Mouse (Mus musculus) ES-CJ7 (cell line): ENCODE measurements at regions not wholly inside any gene's neighbourhood (a gene's known extent, or its start where the extent isn't known, plus 50 kb on each side); places are given as distances from the start of the nearest gene placed in this dataset.

Source experiments
- DNase-seq: peaks from one replicate; pipeline ENCODE4 v3.0.0; 2011; ENCODE audit warnings: low read depth, low spot score

DNA sequence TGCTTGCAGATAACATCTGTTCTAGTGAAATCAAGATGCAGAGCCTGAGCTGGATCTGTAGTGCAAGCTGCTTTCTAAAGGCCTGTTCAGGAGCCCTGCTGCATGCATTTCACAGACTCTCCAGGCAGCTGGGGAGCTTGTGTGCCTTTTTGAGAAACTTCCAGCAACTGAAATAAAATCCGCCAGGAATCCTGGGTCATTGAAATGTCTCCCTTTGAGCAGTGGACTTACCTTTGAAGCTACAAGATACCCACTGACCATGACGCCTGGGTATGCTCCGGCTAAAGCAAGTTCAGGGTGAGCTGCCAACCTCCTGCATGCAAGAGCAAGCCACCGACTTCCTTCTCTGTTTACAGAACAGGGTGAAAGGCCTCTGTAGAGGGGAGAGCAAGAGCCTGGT, 278.7 kb downstream of the Cenpw start:
- no peak for DNase-seq

DNA sequence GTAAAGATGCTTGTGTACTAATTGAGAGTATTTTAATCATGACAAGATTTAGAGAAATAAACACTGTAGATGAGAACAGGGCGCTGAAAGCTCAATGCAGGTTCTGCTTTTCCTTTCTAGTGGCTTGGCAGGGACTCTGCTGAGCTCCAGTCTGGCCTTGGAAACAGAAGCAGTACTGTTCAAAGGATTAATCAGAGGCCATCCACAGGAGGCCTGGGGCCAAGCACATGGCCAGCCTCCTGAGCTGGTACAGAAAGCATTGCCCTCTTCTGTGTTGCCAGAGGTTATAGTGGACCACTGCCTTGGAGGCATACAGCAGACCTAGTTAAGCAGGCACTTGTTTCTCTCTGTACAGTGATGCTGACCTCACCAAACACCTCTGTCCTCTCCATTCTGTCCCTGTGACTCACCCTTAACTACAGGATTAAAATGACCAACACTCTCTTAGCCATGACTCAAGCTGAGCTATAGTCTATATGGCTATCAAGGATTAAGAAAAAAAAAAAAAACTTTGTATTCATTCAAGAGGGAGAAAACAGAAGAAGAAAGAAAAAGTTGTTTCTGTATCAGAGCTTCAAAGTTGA, 302.5 kb downstream of the Cenpw start:
- no peak for DNase-seq

DNA sequence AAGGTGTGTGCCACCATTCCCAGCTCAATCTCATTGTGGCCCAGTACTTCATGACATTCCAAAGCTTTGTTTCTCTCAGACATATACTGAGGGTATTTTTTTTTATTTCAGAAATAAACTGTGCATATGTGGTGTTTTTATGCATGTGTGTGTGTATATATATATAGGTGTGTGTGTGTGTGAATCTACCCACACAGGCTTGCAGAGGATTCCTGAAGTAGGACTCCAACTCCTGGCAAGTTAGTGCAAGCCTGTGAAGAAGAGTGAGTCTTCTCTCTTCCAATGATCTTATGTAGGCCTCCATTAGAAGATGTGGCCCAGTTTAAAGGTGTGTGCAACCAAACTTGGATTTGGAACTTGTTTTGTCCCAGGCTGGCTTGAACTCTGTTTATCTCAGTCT, 328.9 kb upstream of the Rspo3 start:
- no peak for DNase-seq

DNA sequence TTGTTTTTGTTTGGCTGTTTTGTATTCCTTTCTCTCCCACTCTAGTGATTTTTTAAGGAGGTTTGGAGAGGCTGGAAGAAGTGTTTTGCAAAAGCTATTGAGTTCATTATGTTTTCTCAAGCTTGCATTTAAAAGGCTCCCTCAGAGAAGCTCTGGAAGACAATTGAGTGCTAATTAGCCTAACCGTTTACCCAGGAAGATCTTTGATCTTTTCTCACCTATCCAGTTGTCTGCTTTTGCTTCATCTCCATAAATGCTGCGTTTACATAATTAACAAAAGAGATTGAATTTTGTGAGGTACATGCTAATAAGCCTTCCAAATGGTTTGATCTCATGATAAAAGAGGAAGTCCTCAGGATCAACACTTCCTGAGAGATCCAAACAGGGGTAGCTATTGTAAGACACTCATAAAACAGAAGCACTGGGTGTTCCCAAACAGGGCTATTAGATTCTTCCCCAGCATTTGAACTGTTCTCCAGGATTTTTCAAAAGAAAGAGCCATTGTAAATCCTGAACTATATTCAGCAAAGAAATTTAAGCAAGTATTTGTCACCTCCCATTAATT, 320.2 kb upstream of the Rspo3 start:
- DNase-seq, result peak; percentile 38

DNA sequence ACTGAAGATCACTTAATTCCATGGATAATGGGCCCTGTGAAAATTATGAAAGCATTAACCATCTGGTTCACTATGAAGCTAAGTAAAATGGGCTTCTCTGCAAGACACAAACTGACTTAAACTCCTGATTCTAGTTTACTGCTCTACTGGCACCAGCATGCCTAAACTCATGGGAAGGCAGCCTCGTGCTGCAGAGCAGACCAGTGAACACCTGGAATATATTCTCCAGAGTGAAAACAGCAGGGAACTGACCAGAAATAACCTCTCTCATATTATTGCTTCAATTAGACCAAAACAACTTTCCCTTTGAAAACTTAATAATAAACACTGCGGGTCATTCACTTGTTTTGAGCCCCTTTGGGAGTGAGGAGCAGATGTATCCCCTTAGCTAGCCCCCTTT, 316.8 kb upstream of the Rspo3 start:
- no peak for DNase-seq

DNA sequence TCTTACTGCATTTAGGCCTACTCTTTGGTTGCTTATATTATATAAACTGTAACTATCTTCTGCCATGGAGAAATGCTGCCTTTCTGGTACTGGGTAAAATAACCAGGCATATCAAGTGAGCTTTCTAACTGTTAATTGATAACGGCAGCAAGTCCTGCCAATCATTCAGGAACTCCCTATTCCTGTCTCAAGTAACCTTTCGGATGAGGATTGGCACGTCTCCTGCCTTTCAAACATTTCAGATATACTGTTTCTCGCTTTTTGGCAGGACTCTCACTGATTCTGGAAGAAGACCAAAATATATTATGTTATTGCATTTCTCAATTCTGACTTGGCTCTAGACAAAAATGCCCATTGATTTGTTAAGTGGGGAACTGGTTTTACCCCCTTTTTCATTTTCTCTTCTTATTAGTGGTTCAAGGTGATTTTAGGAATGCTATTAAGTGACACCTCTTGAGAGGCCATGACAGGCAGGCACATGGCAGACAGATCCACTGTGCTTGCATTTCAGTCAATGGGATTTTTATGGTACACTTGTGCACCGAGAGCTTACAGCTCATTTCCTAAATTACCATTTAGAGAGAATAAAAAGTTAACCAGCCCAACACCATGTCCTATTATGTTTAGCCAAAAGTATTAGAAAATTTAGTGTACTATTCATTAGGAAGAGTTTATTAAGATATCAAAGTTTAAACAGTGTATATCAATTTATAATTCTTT, 289.4 kb upstream of the Rspo3 start:
- no peak for DNase-seq

DNA sequence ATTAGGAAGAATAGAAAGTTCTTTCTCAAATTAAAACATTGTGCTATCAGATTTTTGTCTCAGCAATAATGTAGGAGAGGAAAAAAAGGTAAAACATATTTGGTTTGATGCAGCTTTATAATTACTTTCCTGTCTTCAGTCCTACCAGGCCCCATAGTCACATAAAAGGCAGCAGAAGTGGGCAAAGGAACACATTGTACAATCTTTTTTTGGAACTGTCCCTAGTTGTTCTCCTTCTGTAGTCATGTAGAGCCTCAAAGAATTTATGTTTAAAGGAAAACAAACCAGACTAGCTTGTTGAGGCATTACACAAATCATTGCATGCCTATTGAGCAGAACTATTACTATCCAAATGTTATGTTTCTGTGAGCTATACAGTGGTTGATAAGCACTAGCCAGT, 288.7 kb upstream of the Rspo3 start:
- no peak for DNase-seq

DNA sequence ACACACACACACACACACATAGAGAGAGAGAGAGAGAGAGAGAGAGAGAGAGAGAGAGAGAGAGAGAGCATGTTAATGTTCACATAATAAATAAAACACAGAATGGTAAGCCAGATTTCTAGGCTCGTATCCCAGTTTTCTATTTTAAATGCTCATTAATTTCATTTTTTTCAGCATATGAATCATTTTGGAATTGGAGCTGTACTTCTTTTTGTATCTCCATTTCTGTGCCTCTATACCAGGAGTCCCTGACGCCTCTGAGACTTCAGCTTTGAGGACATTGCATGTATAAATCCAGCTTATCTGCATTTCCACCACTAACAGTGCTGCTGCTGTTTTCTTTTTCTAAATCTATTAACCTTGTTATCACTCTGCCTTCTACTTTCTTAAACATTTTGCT, 287.5 kb upstream of the Rspo3 start:
- no peak for DNase-seq

DNA sequence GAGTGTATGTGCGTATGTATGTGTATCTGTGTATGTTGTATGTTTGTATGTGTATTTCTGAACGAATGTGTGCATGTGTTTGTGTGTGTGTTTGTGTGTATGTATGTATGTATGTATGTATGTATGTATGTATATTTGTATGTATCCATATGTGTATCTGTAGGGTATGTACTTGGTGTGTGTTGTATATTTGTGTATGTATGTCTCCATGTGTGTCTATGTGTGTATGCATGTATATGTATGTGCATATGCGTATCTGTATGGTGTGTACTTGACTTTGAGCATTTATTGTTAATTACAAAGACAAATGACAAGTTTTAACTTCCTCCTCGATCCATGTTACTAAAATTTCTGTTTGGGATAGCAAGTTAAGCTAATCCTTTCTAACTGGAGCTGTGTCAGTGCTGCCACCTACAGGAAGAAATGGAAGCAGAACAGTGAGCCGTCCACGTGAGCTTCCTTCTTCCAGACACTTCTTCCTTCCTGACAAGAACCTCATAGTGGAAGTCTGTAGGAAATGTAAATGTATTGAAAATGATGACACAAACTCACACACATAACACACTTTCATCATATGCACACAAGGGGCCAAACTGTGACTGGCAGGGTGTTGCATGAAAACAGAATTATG, 268.4 kb upstream of the Rspo3 start:
- DNase-seq, result peak; percentile 70

DNA sequence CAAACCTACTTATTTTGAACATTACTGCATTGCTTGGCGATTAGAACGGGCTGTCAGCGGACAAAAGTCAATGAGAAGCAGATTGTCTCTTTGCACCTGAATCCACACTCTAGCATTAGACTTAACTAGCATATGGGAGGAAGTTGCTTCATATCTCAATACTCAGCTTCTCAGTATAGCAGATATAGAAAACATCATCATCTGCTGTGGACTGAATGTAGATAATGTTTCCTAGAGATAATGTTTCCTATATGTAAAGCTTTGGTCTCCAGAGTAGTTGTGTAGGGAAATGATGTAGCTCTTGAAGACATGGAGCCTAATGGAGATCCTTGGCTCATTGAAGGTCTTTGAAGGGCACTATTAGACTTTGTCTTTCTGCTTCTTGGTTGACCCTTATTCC, 267.0 kb upstream of the Rspo3 start:
- no peak for DNase-seq

DNA sequence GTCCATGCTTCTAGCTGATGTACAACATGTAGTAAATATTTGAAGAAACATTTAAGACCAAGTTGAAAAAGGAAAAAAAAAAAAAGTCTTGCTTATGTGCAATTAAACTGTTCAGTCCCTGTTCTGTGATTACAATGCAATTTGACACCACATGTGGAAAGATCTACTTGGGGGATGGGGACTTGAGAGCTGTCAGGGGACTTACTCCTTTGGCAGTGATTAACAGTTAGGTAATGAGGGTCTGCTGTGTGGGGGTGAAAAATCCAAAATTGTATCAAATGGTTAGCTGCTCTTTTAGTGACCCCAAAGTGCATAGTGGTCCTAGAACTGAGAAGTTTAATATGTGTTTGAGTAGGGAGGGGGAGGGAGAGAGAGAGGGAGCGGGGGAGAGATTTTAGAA, 259.0 kb upstream of the Rspo3 start:
- DNase-seq, result no peak

DNA sequence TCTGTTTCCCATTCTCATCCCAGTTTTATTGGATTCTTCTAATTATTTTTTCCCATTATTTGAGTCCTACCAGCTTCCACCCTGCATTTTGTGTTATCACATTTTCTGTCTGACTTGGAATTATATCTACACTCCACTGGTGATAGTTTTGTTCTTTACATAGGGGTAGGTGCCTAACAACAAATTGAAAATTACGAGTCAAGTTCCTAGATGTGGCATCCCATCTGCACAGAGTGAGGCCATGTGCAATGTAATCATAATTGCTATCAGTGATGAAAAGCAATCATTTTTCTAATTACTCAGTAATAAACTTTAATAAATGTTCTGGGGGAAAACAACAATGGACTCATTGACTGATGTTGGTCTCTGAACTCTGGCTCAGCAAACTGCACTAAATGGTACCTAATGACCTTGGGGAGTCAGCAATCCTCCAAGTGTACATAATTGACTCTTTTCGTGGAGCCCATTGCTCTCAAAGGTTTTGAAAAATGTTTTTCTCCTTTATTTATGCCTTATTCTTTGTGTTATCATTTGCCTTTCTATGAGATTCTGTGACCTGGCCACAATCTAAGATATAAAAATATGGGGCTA, 250.6 kb upstream of the Rspo3 start:
- no peak for DNase-seq

DNA sequence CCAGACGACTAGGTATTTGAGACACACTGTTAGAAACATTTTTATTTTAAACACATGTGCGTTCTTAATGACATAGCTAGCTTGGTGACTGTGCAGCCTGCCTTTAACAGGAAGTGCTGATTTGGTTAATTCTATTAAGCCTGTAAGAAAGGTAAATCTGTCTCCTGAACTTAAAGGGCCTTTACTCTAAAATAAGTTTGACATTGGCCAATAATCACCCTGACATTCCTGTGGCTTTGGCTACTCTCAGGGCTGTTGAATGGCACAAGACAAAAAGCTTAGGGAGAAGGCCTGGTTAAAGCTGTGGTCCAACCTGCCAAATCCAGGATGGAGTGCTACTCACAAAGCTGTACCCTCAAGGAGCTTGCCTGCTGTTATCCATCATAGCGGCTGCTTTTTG, 201.0 kb upstream of the Rspo3 start:
- no peak for DNase-seq

DNA sequence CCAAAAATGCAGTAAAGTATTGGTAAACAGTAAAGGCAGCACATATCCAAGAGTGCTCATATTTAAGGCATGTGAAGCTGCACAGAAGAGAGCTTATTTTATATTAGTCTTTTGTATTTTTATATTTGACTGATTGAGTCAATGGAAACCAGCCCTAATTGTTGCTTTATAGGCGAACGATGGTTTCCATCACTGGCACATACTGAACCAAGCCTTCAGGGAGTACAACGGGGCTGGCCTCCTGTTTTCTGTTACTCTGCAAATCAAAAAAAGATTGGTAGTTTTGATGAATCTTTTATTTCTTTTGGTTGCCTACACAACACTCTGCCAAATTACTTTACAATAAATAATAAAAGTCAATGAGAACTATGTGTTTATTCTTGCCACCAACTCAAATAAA, 189.7 kb upstream of the Rspo3 start:
- no peak for DNase-seq

DNA sequence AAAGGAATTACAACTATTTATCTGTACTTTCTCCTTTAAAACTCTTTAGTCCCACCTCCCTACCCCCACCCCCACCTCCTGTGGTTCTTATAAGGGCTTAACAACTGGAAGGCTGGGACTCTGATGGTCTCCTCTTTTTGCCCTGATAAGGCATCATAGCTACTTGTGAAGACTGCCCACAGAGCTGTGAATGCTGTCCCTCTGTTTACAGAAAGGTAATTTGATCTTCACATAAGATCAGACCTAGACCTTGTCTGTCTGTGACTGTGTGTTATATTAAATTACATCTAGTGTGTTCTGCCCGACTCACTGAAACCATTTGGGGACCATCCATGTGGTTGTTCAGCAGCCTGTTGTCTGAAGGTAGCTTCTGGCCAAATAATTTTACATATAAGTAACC, 175.3 kb upstream of the Rspo3 start:
- DNase-seq, result no peak

DNA sequence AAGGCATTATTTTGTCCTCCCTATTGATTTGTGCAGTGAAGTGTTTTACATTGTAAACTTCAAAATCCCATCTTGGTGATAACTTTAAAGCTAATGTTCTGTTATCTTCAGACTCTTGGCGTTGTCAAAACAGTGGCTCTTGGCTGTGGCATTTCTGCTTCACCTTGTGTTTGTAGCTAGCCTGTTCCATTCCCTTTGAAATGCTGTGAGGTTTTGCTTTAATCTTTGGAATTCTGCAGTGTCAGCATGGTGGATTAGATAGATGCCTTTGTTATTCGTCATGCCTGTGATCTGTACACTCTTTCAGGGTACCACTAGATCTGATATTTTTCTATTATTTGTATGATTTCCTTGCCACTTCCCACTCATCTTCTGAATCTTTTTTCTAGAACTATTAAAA, 173.0 kb upstream of the Rspo3 start:
- DNase-seq, result no peak

DNA sequence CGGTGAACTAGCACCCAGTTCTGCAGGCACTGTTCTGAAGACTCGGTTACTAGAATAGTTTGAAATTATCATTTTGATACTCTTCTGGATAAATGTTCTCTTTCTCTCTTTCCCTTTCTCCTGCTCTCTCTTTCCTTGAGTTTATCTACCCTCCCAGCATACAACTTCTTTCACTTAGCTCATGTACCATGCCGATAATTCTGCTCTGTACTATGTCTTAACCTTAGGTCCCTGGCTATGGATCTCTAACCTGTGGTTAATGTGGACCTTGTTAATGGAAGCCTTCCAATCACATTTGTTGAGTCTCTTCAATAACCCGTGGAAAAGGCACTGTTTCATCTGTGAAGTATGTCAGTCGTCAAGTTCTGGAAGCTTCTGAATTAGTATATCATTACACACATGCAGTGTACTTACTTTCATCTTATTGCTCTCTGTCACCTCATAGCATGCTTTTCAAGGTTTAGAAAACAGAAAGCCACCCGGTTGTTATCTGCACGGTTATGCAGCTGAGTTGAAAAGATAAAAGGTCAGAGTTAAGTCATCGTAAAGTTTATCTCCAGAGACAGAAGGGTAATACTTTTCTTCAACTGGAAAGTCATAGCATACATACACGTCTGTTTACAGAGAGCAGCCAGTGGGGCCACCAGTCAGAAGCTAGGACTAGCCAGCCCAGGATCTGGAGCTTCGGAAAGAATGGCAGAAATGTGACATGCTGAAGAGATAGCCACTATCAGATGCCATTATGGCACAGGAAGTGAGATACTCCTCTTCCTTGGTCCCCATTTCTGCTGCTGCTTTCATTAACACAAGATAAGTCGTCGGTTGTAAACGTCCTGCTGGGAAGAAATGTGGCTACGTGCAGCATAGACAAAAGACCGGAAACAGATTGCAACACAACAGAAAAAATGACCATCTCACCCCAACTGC, 157.6 kb upstream of the Rspo3 start:
- DNase-seq, result no peak

DNA sequence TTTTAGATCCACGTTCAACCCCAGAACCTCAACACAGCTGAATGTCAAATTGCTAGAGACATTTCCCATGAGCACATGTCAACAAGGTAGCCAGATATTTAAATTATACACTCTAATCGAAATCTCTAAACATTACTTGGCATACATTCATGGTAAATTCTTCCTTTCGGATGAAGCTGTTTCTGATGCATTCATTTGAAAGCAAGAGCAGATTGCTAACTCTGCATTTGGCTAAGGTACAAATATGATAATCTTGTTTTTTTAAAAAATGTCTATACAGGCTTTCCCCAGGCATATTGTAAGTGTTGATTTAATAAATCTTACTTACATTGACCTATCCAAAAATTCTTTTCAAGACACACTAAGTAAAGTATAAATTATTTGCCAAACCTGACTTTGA, 153.9 kb upstream of the Rspo3 start:
- no peak for DNase-seq

DNA sequence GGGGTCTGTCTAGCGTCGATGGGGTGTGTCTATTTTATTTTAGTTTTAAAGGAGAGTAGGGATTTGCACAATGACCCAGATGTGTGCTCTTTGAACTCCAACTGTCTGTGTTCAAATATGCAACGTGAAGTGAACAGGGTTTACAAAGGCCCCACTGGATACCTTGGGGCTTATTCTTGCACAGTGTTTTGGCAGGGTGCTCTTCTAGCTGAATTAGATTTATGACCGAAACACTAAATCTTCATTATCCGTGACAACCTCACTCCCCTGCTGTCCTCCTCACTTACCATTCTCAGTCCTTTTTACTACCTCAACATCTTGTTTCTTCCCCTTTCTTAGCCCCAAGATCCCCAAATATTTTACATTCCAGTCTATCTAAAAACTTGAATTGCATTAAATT, 151.3 kb upstream of the Rspo3 start:
- DNase-seq, result no peak

DNA sequence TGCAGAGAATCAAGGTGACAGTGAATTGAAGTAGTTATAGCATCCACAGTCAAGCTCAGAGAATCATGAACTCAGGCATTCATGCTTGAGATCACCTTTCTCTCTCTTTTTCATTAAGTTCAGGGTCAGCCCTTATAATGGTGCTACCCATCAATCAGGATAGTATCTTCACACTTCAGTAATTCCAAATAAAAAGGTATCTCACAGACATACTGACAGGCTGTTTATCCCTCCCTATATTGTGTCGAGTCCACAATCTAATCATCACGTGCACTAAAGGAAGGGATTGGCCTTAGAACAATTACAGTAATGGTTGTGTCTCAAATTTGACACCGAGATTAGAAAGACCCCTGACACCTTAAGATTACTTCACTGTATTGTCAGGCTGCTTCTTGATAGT, 138.7 kb upstream of the Rspo3 start:
- DNase-seq, result no peak

DNA sequence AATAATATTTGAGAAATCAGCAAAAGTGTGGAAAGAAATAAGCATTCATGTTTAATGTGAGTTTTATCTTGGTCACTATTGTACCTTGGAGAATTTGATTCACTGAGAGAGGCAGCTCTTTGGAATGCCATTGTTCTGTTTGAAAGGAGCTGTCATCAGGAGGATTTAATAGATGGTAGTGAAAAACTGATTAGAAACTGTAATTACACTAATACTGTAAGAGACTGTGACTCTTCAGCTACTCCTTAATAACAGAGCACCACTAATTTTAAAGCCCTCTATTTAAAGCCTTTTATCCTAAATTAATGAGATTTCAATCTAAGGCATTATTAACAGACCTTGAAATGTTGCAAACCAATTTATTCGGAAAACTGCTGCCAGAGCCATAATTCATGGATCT, 126.1 kb upstream of the Rspo3 start:
- no peak for DNase-seq

DNA sequence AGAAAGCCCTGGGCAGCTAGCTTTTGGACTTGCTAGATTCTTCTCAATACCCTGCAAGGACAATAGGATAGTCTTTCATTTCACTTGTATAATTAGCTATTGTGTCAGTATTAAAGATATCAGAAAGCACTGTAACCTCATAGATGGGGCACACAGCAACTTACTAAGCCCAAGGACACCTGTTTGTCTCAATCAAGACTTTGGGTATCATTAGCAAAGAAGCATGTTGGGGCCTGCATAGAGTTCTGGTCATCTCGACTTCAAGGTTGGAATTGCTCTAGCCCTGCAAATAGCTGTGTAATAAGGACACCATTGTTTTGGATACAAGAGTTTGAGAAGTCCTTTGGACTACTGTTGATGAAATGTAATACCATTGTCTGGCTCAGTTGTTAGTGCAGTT, 104.6 kb upstream of the Rspo3 start:
- no peak for DNase-seq
